Mouse (Mus musculus): ENCODE data around the gene Prr23a1.

DNA sequence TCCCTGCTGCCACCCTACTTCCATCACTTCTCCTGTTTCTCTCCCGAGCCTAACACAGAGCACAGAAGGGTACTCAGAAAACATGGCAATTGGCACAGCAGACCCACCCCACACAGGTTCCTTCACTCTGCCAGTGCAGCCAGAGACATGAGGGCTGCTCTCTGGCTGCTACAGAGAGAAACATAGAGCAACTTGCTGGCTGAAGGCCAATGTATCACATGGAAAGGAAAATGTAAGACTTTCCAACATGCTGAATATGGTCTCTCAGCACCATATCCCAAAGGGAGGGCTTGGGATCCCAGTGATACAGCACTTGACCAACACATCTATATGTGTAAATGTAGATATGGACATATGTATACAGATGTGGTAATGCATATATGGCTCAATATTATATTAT, 43.3 kb upstream of the Prr23a1 start:
- TF ChIP-seq POLR2A (IDR thresholded peaks at IDR 0.05; ENCODE audit: extremely low read depth, insufficient read depth, low read length) (no peak), CTCF (IDR thresholded peaks at IDR 0.05; ENCODE audit: extremely low read depth, insufficient read depth, low read length) (no peak)

All from cortical plate, adult 2 months (tissue).